Mouse (Mus musculus) liver, postnatal 0 days (tissue): ENCODE data around the gene Gys1. TPM values are rescaled to one million over a fixed set of nuclear protein-coding genes. Genes with fewer than 3 reads are reported as not detected.

Experiments
- ATAC-seq: fragments of 200-750 bp; cut with Nextera tagmentation; 2 replicates; pipeline ENCODE4 v1.8.0; 2017; ENCODE audit warnings: mild to moderate bottlenecking, moderate library complexity
- DNase-seq: peaks from one replicate; pipeline ENCODE4 v3.0.0-alpha.2; 2016
- H3K27ac ChIP-seq: fragments of 300-500 bp; sonication (generic); 2 replicates; pipeline ENCODE4 v1.5.1; 2014; ENCODE audit warnings: antibody characterized with exemption, moderate library complexity, mild to moderate bottlenecking, low read depth
- H3K27me3 ChIP-seq: fragments of 300-500 bp; sonication (generic); 2 replicates; pipeline ENCODE4 v1.6.1; 2014; ENCODE audit warnings: low read length, control low read depth, mixed read lengths; ENCODE audit not compliant: insufficient read depth
- H3K36me3 ChIP-seq: fragments of 300-500 bp; sonication (generic); replicated peaks from 2 replicates; pipeline ENCODE4 v1.6.1; 2014; ENCODE audit warnings: mild to moderate bottlenecking, control low read depth, low read length, moderate library complexity, mixed read lengths; ENCODE audit not compliant: insufficient read depth
- H3K4me1 ChIP-seq: fragments of 300-500 bp; sonication (generic); 2 replicates; pipeline ENCODE4 v1.6.1; 2014; ENCODE audit warnings: antibody characterized with exemption, mild to moderate bottlenecking, control low read depth; ENCODE audit not compliant: insufficient read depth
- H3K4me2 ChIP-seq: fragments of 300-500 bp; sonication (generic); 2 replicates; pipeline ENCODE4 v1.6.1; 2014; ENCODE audit warnings: low read depth, mild to moderate bottlenecking, low read length, moderate library complexity, mixed read lengths
- H3K4me3 ChIP-seq: fragments of 300-500 bp; sonication (generic); 2 replicates; pipeline ENCODE4 v1.5.1; 2014; ENCODE audit warnings: low read depth, low read length
- H3K9ac ChIP-seq: fragments of 300-500 bp; sonication (generic); replicated peaks from 2 replicates; pipeline ENCODE4 v1.6.1; 2014; ENCODE audit warnings: mild to moderate bottlenecking, moderate library complexity
- H3K9me3 ChIP-seq: fragments of 300-500 bp; sonication (generic); 2 replicates; pipeline ENCODE4 v1.6.1; 2016; ENCODE audit warnings: mild to moderate bottlenecking, control low read depth, low read length, mixed read lengths
- CTCF ChIP-seq: sonication (generic); IDR thresholded peaks from 2 replicates; pipeline ENCODE4 v1.5.1; 2016; ENCODE audit warnings: antibody characterized with exemption, low read depth
- EP300 ChIP-seq: IDR thresholded peaks from 2 replicates; pipeline ENCODE4 v1.6.1; 2016; ENCODE audit warnings: antibody characterized with exemption, low read depth, mild to moderate bottlenecking
- WGBS: fragments of 180-500 bp; shearing (Covaris S2); extraction: QIAGEN DNeasy Blood & Tissue Kit; methylation state at CpG from one replicate; pipeline ENCODE4 v1.1.7; 2014; ENCODE audit not compliant: insufficient replicate concordance; 5-methylcytosine and 5-hydroxymethylcytosine counted together
- microRNA-seq: library from miRNA; unstranded; fragments of <30 nt; microRNA quantifications from one replicate; pipeline ENCODE4, GENCODE M21; 2016
- polyA plus RNA-seq: library from polyadenylated mRNA; unstranded; fragments of >200 nt; fragmentation: Nextera tagmentation; extraction: Ambion mirVana; gene quantifications from 2 replicates; pipeline ENCODE4 v1.2.1, GENCODE M21; 2015

Gys1 gene
- polyA plus RNA-seq, 1 experiment from 2014 or later, result 3.3 TPM

DNA sequence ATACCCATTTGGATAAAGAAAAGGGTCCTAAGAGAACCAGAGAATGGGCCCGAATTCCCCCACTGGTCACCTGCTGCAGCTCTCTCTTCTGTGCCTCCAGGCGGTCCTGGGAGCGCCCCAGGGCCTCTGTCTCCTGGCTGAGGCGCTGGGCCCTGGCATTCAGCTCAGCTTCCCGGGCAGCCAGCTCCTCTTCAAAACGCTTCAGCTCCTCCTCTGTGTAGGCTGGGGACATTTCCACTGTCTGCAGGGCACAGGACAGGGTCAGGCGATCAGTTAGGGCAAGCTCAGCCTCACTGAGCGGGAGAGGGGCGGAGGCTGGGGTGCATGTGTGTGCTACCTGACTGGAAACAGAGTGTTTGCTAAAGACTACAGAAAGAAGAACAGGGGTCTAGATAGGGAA is 59.9 kb downstream of the Gys1 start:
- Histone ChIP-seq H3K27ac (no peak overlapping the region), H3K27me3 (no peaks in the 10 kb centered on the region), H3K9me3 (no peaks in the 10 kb centered on the region), H3K36me3 (peaks cover 66% of the 10 kb centered on the region), H3K9ac (no peak overlapping the region), H3K4me2 (no peak overlapping the region), H3K4me3 (no peak overlapping the region), H3K4me1 (peaks cover 19% of the 10 kb centered on the region)
- no peak for ATAC-seq
- TF ChIP-seq CTCF (no peak), EP300 (no peak)
- DNase-seq, result no peak
- 83% methylated on average over 9 of the region's 9 CpGs for WGBS

DNA sequence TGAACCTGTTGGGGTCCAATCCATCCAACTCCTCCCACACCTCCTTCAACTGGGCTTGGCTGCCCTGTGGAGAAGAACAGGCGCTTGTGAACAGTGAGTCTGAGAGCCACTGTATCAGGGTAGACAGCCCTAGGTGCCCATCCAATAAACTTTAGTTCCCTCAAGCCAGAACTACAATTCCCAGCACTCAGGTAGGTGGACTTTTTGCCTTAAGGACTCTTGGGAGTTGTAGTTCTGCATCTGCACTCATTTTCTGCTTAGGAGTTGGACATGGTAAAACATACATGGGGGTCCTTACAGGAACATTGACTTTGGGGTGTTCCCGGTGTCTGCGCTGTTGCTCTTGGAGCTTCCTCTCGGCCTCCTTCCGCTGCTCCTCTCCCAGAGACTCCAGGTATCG is 63.8 kb downstream of the Gys1 start:
- DNase-seq (no peak), ATAC-seq (no peak)
- Histone ChIP-seq H3K27ac (no peak overlapping the region), H3K4me3 (no peak overlapping the region), H3K9me3 (no peaks in the 10 kb centered on the region), H3K27me3 (no peaks in the 10 kb centered on the region), H3K9ac (no peak overlapping the region), H3K4me2 (no peak overlapping the region), H3K36me3 (peaks cover 91% of the 10 kb centered on the region), H3K4me1 (no peaks in the 10 kb centered on the region)
- 96% methylated on average over 6 of the region's 6 CpGs for WGBS
- TF ChIP-seq EP300 (no peak), CTCF (no peak)

Small RNA genes within 50 kb of the gene (microRNA-seq; reads per million reads assigned to microRNA genes)
- not detected for gene Gm22133

Other genes with a start within 250 kb of the Gys1 start
- gene Ccdc155, start 230.0 kb upstream of the Gys1 start, polyA plus RNA-seq, result 0.06 TPM in 1 of 2 replicates, not detected in the other
- gene Dkkl1, start 222.7 kb upstream of the Gys1 start, polyA plus RNA-seq, result 0.95 and 1.5 TPM in 2 replicates
- gene Tead2, start 219.1 kb upstream of the Gys1 start, polyA plus RNA-seq, result 15.5 and 20.2 TPM in 2 replicates
- 29.8 and 31.8 TPM in 2 replicates for gene Cd37, start 195.7 kb upstream of the Gys1 start, polyA plus RNA-seq
- 0.46 and 0.49 TPM in 2 replicates for gene Slc6a16, start 193.8 kb upstream of the Gys1 start, polyA plus RNA-seq
- gene Slc6a21, start 157.3 kb upstream of the Gys1 start, polyA plus RNA-seq, result 0.32 and 0.43 TPM in 2 replicates
- 6.9 and 7.0 TPM in 2 replicates for gene Trpm4, start 101.1 kb upstream of the Gys1 start, polyA plus RNA-seq
- 0.05 and 0.31 TPM in 2 replicates for gene Hrc, start 99.6 kb upstream of the Gys1 start, polyA plus RNA-seq
- not detected in 2 replicates for gene Ppfia3, start 67.8 kb upstream of the Gys1 start, polyA plus RNA-seq
- not detected in 2 replicates for gene Lin7b, start 64.3 kb upstream of the Gys1 start, polyA plus RNA-seq
- 53.7 and 57.2 TPM in 2 replicates for gene Snrnp70, start 39.1 kb upstream of the Gys1 start, polyA plus RNA-seq
- 0.05 TPM in 1 of 2 replicates, not detected in the other for gene Kcna7, start 29.2 kb upstream of the Gys1 start, polyA plus RNA-seq
- gene Ntf5, start 21.1 kb upstream of the Gys1 start, polyA plus RNA-seq, result 0.05 and 0.15 TPM in 2 replicates
- gene Lhb, start 14.0 kb upstream of the Gys1 start, polyA plus RNA-seq, result not detected in 2 replicates
- gene Ruvbl2, start 3.3 kb downstream of the Gys1 start, polyA plus RNA-seq, result 30.1 and 36.5 TPM in 2 replicates
- gene Ftl1, start 25.0 kb downstream of the Gys1 start, polyA plus RNA-seq, result 5,147 and 5,518 TPM in 2 replicates
- gene Bax, start 32.1 kb downstream of the Gys1 start, polyA plus RNA-seq, result 59.6 and 60.8 TPM in 2 replicates
- 0.22 and 0.30 TPM in 2 replicates for gene Tulp2, start 47.0 kb downstream of the Gys1 start, polyA plus RNA-seq
- gene Gm45808, start 52.0 kb downstream of the Gys1 start, polyA plus RNA-seq, result 0.15 and 0.33 TPM in 2 replicates
- gene Dhdh, start 54.0 kb downstream of the Gys1 start, polyA plus RNA-seq, result 8.4 and 9.5 TPM in 2 replicates
- gene Nucb1, start 75.6 kb downstream of the Gys1 start, polyA plus RNA-seq, result 91.5 and 103 TPM in 2 replicates
- gene Ppp1r15a, start 91.4 kb downstream of the Gys1 start, polyA plus RNA-seq, result 104 and 113 TPM in 2 replicates
- gene Plekha4, start 91.5 kb downstream of the Gys1 start, polyA plus RNA-seq, result 0.51 and 0.91 TPM in 2 replicates
- gene Hsd17b14, start 120.0 kb downstream of the Gys1 start, polyA plus RNA-seq, result 0.24 and 0.62 TPM in 2 replicates
- gene Bcat2, start 135.3 kb downstream of the Gys1 start, polyA plus RNA-seq, result 32.3 and 38.9 TPM in 2 replicates
- 7.6 and 7.8 TPM in 2 replicates for gene Fgf21, start 180.6 kb downstream of the Gys1 start, polyA plus RNA-seq
- 0.56 TPM in 1 of 2 replicates, not detected in the other for gene Fut1, start 182.4 kb downstream of the Gys1 start, polyA plus RNA-seq
- 0.09 TPM in 1 of 2 replicates, not detected in the other for gene Izumo1, start 187.0 kb downstream of the Gys1 start, polyA plus RNA-seq
- gene Rasip1, start 192.6 kb downstream of the Gys1 start, polyA plus RNA-seq, result 3.4 and 3.6 TPM in 2 replicates
- 0.31 and 0.54 TPM in 2 replicates for gene Mamstr, start 205.1 kb downstream of the Gys1 start, polyA plus RNA-seq
- gene Fut2, start 231.6 kb downstream of the Gys1 start, polyA plus RNA-seq, result not detected in 2 replicates
- 0.07 TPM in 1 of 2 replicates, not detected in the other for gene Ntn5, start 249.2 kb downstream of the Gys1 start, polyA plus RNA-seq